9 mouse cellular contexts compared by ENCODE assay signal in the genomic region with DNA sequence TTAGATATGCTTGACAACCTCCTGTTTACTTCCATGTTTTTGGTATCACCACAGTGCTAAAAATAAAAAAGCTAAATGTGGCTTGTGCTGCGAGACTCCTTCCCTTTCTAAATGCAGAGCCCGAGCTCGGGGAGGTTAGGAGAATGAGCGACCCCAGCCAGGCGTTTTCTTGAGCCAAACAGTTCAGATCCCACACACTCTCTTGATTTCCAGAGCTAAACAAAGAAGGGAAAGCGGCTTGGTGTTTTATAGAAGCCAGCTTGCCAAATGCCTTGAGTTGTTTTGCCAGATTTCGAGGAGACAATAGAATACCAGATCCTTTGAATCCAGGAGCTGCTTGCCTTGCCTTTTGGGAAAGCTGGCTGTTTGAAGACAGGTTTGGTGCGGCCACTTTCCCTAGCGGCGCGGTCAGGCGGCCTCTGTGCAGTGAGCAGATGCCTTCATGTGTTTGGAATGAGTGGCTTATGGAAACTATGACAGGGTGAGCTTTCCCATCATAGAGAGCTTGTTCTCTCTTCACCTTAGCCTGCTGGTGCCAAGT. TPM values are rescaled to one million over a fixed set of nuclear protein-coding genes. Genes with fewer than 3 reads are reported as not detected.
DNase-seq lines count a peak whose midpoint lies in the region; ATAC-seq lines count a peak whose summit lies in the region.
"Had no signal": no experiment of that assay in that cellular context is flagged by ENCODE, and none has a peak within 500 bp of the region (broad histone marks: within the 10 kb centered on the region; RNA-seq: fewer than 3 reads in every experiment).

No protein-coding gene starts in this region.

- no peaks in the 10 kb centered on the region for H3K27me3 ChIP-seq in liver, embryonic 11.5 days (replicated peaks; ENCODE audit: control insufficient read depth, insufficient read depth, low read length)
- H3K27me3 ChIP-seq in embryonic facial prominence, embryonic 12.5 days: no peaks in the 10 kb centered on the region
- H3K27me3 ChIP-seq in heart, embryonic 15.5 days: no peaks in the 10 kb centered on the region
- peaks cover 48% of the 10 kb centered on the region for H3K27me3 ChIP-seq in neural tube, embryonic 15.5 days (replicated peaks)

- no peak overlapping the region for H3K27ac ChIP-seq in liver, embryonic 11.5 days (ENCODE audit: low read depth, low read length)
- H3K27ac ChIP-seq in embryonic facial prominence, embryonic 12.5 days: peak overlapping the region; percentile 57; the same call in 1 of the 2 replicates
- H3K27ac ChIP-seq in heart, embryonic 15.5 days: peak overlapping the region; percentile 97
- peak overlapping the region; percentile 60 for H3K27ac ChIP-seq in neural tube, embryonic 15.5 days (replicated peaks)

- no peak overlapping the region for H3K9ac ChIP-seq in liver, embryonic 11.5 days (ENCODE audit: low read depth, low read length)
- H3K9ac ChIP-seq in embryonic facial prominence, embryonic 12.5 days: no peak overlapping the region
- H3K9ac ChIP-seq in heart, embryonic 15.5 days: peak overlapping the region; percentile 49
- H3K9ac ChIP-seq in neural tube, embryonic 15.5 days (replicated peaks): 0 out of 2 replicates have a peak overlapping the region, but pooled peaks have one; percentile 18

- H3K36me3 ChIP-seq in liver, embryonic 11.5 days (ENCODE audit: control insufficient read depth, insufficient read depth, low read length): no peaks in the 10 kb centered on the region
- H3K36me3 ChIP-seq in embryonic facial prominence, embryonic 12.5 days: no peaks in the 10 kb centered on the region
- H3K36me3 ChIP-seq in heart, embryonic 15.5 days: no peaks in the 10 kb centered on the region
- H3K36me3 ChIP-seq in neural tube, embryonic 15.5 days: peaks cover 6% of the 10 kb centered on the region; the same call in 1 of the 2 replicates

- H3K4me1 ChIP-seq in liver, embryonic 11.5 days (replicated peaks; ENCODE audit: control insufficient read depth, insufficient read depth, low read length): no peaks in the 10 kb centered on the region
- peaks cover 22% of the 10 kb centered on the region for H3K4me1 ChIP-seq in embryonic facial prominence, embryonic 12.5 days
- H3K4me1 ChIP-seq in heart, embryonic 15.5 days (replicated peaks): peaks cover 28% of the 10 kb centered on the region
- peaks cover 12% of the 10 kb centered on the region for H3K4me1 ChIP-seq in neural tube, embryonic 15.5 days

- 63% methylated on average over 12 of the region's 12 CpGs for WGBS in liver, embryonic 11.5 days
- 58% methylated on average over 12 of the region's 12 CpGs for WGBS in embryonic facial prominence, embryonic 12.5 days
- 24% methylated on average over 12 of the region's 12 CpGs for WGBS in heart, embryonic 15.5 days
- WGBS in neural tube, embryonic 15.5 days: 52% methylated on average over 12 of the region's 12 CpGs

- DNase-seq in liver, embryonic 11.5 days (ENCODE audit: low spot score): peak; percentile 28
- no peak for DNase-seq in liver
- DNase-seq in adrenal gland, postnatal 4 days (ENCODE audit: low spot score in 2 of 2): no peak
- no peak for DNase-seq in left cerebral cortex, adult 18-20 months (ENCODE audit: low spot score in 2 of 2)

- H3K4me3 ChIP-seq in liver, embryonic 11.5 days (ENCODE audit: low read depth, low read length): no peak overlapping the region
- no peak overlapping the region for H3K4me3 ChIP-seq in embryonic facial prominence, embryonic 12.5 days
- no peak overlapping the region for H3K4me3 ChIP-seq in heart, embryonic 15.5 days
- H3K4me3 ChIP-seq in neural tube, embryonic 15.5 days (replicated peaks): no peak overlapping the region
- H3K4me3 ChIP-seq: megakaryocyte, embryonic 14.5 days had no signal

- no peaks in the 10 kb centered on the region for H3K9me3 ChIP-seq in liver, embryonic 11.5 days (ENCODE audit: control insufficient read depth, low read length)
- no peaks in the 10 kb centered on the region for H3K9me3 ChIP-seq in embryonic facial prominence, embryonic 12.5 days
- H3K9me3 ChIP-seq in heart, embryonic 15.5 days (replicated peaks): no peaks in the 10 kb centered on the region
- no peaks in the 10 kb centered on the region for H3K9me3 ChIP-seq in neural tube, embryonic 15.5 days (replicated peaks)
- H3K9me3 ChIP-seq: megakaryocyte, embryonic 14.5 days had no signal

- no peak overlapping the region for H3K4me2 ChIP-seq in liver, embryonic 11.5 days
- H3K4me2 ChIP-seq in embryonic facial prominence, embryonic 12.5 days (replicated peaks): no peak overlapping the region
- peak overlapping the region; percentile 49 for H3K4me2 ChIP-seq in heart, embryonic 15.5 days
- no peak overlapping the region for H3K4me2 ChIP-seq in neural tube, embryonic 15.5 days

- no peak for ATAC-seq in liver, embryonic 11.5 days (replicated peaks; ENCODE audit: low FRiP score)
- ATAC-seq in embryonic facial prominence, embryonic 12.5 days (ENCODE audit: insufficient number of reproducible peaks, insufficient read depth, low FRiP score, low TSS enrichment): no peak
- ATAC-seq in heart, embryonic 15.5 days (replicated peaks; ENCODE audit: insufficient number of reproducible peaks, insufficient read depth, low FRiP score, low read depth): peak; percentile 80
- no peak for ATAC-seq in neural tube, embryonic 15.5 days (ENCODE audit: low FRiP score)
- no peak for ATAC-seq in activated CD4-positive, CD25-positive, alpha-beta regulatory T cell, adult 4 months

RNA-seq across cellular contexts. Expression of gene Map3k20, which starts 50.0 kb away (rescaled TPM):
- 12.2 and 17.2 TPM in 2 replicates for polyA plus RNA-seq in liver, embryonic 11.5 days (2014; fragmentation: Nextera tagmentation; extraction: Ambion mirVana)
- polyA plus RNA-seq in embryonic facial prominence, embryonic 12.5 days (2016; fragmentation: Nextera tagmentation; extraction: Ambion mirVana): 9.6 and 10.9 TPM in 2 replicates
- polyA plus RNA-seq in heart, embryonic 15.5 days (2015; fragmentation: Nextera tagmentation; extraction: Ambion mirVana): 46.4 and 47.4 TPM in 2 replicates
- polyA plus RNA-seq in neural tube, embryonic 15.5 days (2015; fragmentation: Nextera tagmentation; extraction: Ambion mirVana): 3.8 and 5.5 TPM in 2 replicates
- under 1 TPM; 0.42 to 0.55 TPM for polyA plus RNA-seq in activated CD4-positive, CD25-positive, alpha-beta regulatory T cell, adult 4 months (2017; shearing (Covaris generic))
- 10 to 100 TPM; 40.8 to 43.4 TPM for total RNA-seq in adrenal gland, postnatal 4 days (2021)
- 10 to 100 TPM in 1 of 2 experiments, 1 to 10 TPM in 1; 8.7 to 10.1 TPM for total RNA-seq in left cerebral cortex, adult 18-20 months (2021)

Comparison
In these comparisons a context has a peak if more than half of its experiments do, and no peak if none do; other contexts are left out.
1. H3K9ac ChIP-seq: peak in heart, embryonic 15.5 days (single experiment) and neural tube, embryonic 15.5 days (single experiment); none in liver, embryonic 11.5 days (single experiment) and embryonic facial prominence, embryonic 12.5 days (single experiment).